Mouse (Mus musculus): ENCODE data around the gene Zfp414.
"Not testable (repeated sequence)": the region's sequence is repeated elsewhere in the genome, so short reads cannot be mapped to it uniquely, and the experiment has no call there.

Gene Zfp414

GRCm38 (mm10) chr17:33628621-33629486 is at the start of gene Zfp414:
TSS of gene Zfp414 (plus strand) at chr17:33629090.
- peak; percentile 95 for DNase-seq (ENCODE audit: extremely low read depth, low read depth)

GRCm38 (mm10) chr17:33584061-33584460 is 44.8 kb upstream of the Zfp414 start:
- DNase-seq (ENCODE audit: extremely low read depth, low read depth), result no peak

GRCm38 (mm10) chr17:33586011-33586410 is 42.9 kb upstream of the Zfp414 start:
- DNase-seq (ENCODE audit: extremely low read depth, low read depth), result no peak

- no peak for DNase-seq (ENCODE audit: extremely low read depth, low read depth)
These were observed 31.6 kb upstream of the Zfp414 start for GRCm38 (mm10) chr17:33597271-33597670.

GRCm38 (mm10) chr17:33598506-33598905 is 30.4 kb upstream of the Zfp414 start:
- DNase-seq (ENCODE audit: extremely low read depth, low read depth), result no peak

- DNase-seq (ENCODE audit: extremely low read depth, low read depth), result no peak
These were observed 28.9 kb upstream of the Zfp414 start for GRCm38 (mm10) chr17:33599836-33600475.

GRCm38 (mm10) chr17:33600831-33601230 is 28.1 kb upstream of the Zfp414 start:
- no peak for DNase-seq (ENCODE audit: extremely low read depth, low read depth)

- no peak for DNase-seq (ENCODE audit: extremely low read depth, low read depth)
These were observed 26.9 kb upstream of the Zfp414 start for GRCm38 (mm10) chr17:33601947-33602346.

- DNase-seq (ENCODE audit: extremely low read depth, low read depth), result no peak
These were observed 21.6 kb upstream of the Zfp414 start for GRCm38 (mm10) chr17:33607273-33607672.

GRCm38 (mm10) chr17:33610548-33610947 is 18.3 kb upstream of the Zfp414 start:
- DNase-seq (ENCODE audit: extremely low read depth, low read depth), result no peak

- DNase-seq (ENCODE audit: extremely low read depth, low read depth), result not testable (repeated sequence)
These were observed 15.2 kb upstream of the Zfp414 start for GRCm38 (mm10) chr17:33613726-33614125.

GRCm38 (mm10) chr17:33627281-33627680 is 1.6 kb upstream of the Zfp414 start:
- no peak for DNase-seq (ENCODE audit: extremely low read depth, low read depth)

GRCm38 (mm10) chr17:33629487-33630125 is 716 bp downstream of the Zfp414 start:
- DNase-seq (ENCODE audit: extremely low read depth, low read depth), result no peak

- no peak for DNase-seq (ENCODE audit: extremely low read depth, low read depth)
These were observed 1.4 kb downstream of the Zfp414 start for GRCm38 (mm10) chr17:33630171-33630895.

GRCm38 (mm10) chr17:33631236-33631635 is 2.3 kb downstream of the Zfp414 start:
- no peak for DNase-seq (ENCODE audit: extremely low read depth, low read depth)

- DNase-seq (ENCODE audit: extremely low read depth, low read depth), result no peak
These were observed 2.9 kb downstream of the Zfp414 start for GRCm38 (mm10) chr17:33631796-33632195.

- DNase-seq (ENCODE audit: extremely low read depth, low read depth), result no peak
These were observed 8.1 kb downstream of the Zfp414 start for GRCm38 (mm10) chr17:33637038-33637437.

- DNase-seq (ENCODE audit: extremely low read depth, low read depth), result no peak
These were observed 8.8 kb downstream of the Zfp414 start, which contains the start of gene Pram1 for GRCm38 (mm10) chr17:33637516-33638276. TSS of gene Pram1 (plus strand) at chr17:33638056.

GRCm38 (mm10) chr17:33639743-33640142 is 10.9 kb downstream of the Zfp414 start:
- DNase-seq (ENCODE audit: extremely low read depth, low read depth), result no peak

GRCm38 (mm10) chr17:33644068-33644467 is 15.2 kb downstream of the Zfp414 start:
- DNase-seq (ENCODE audit: extremely low read depth, low read depth), result no peak

- DNase-seq (ENCODE audit: extremely low read depth, low read depth), result no peak
These were observed 16.2 kb downstream of the Zfp414 start for GRCm38 (mm10) chr17:33645073-33645472.

Data from MEL-GATA-1-ER (cell line).